Comparison of ENCODE assay signal across 8 mouse cellular contexts in genomic region chr2:162853576-162853975, GRCm38 (mm10).
DNase-seq lines count a peak whose midpoint lies in the region; ATAC-seq lines count a peak whose summit lies in the region.
"Had no signal": no experiment of that assay in that cellular context is flagged by ENCODE, and none has a peak within 500 bp of the region (broad histone marks: within the 10 kb centered on the region; RNA-seq: fewer than 3 reads in every experiment).

No protein-coding gene starts in this region.

- H3K27ac ChIP-seq in neural tube, embryonic 15.5 days (replicated peaks), result no peak overlapping the region
- H3K27ac ChIP-seq: lung, embryonic 15.5 days had no signal

- no peaks in the 10 kb centered on the region for H3K9me3 ChIP-seq in neural tube, embryonic 15.5 days (replicated peaks)
- H3K9me3 ChIP-seq: lung, embryonic 15.5 days had no signal

- H3K36me3 ChIP-seq in neural tube, embryonic 15.5 days, result no peaks in the 10 kb centered on the region
- H3K36me3 ChIP-seq: lung, embryonic 15.5 days had no signal

- peak; percentile 3 to 6 for DNase-seq in lung, adult 18-20 months
- DNase-seq in lung, postnatal 14 days, result no peak
- DNase-seq in cerebellum, adult 8-10 months, result peak; percentile 88
- DNase-seq in heart, adult 9 months (ENCODE audit: low spot score in 2 of 2), result peak; percentile 61 to 77
- DNase-seq in left cerebral cortex, postnatal 14 days (ENCODE audit: low spot score in 2 of 2), result peak; percentile 28 to 38
- DNase-seq in thymus, postnatal 10 days (ENCODE audit: low spot score in 2 of 2), result no peak

- no peaks in the 10 kb centered on the region for H3K4me1 ChIP-seq in neural tube, embryonic 15.5 days
- H3K4me1 ChIP-seq: lung, embryonic 15.5 days had no signal

- H3K4me2 ChIP-seq in neural tube, embryonic 15.5 days, result no peak overlapping the region
- H3K4me2 ChIP-seq: lung, embryonic 15.5 days had no signal

- H3K9ac ChIP-seq in neural tube, embryonic 15.5 days (replicated peaks), result no peak overlapping the region
- H3K9ac ChIP-seq: lung, embryonic 15.5 days had no signal

- no peak overlapping the region for H3K4me3 ChIP-seq in neural tube, embryonic 15.5 days (replicated peaks)
- H3K4me3 ChIP-seq: lung, embryonic 15.5 days had no signal

- ATAC-seq in neural tube, embryonic 15.5 days (ENCODE audit: low FRiP score), result no peak

- intact Hi-C loops in left cerebral cortex, postnatal 14 days (cut with DNase I), result no loop called here

- 67% methylated on average over 7 of the region's 7 CpGs for WGBS in neural tube, embryonic 15.5 days

- H3K27me3 ChIP-seq in neural tube, embryonic 15.5 days (replicated peaks), result no peaks in the 10 kb centered on the region
- H3K27me3 ChIP-seq: lung, embryonic 15.5 days had no signal

Comparison
In these comparisons a context has a peak if more than half of its experiments do, and no peak if none do; other contexts are left out.
1. DNase-seq: peak in lung, adult 18-20 months (2 of 2), cerebellum, adult 8-10 months (single experiment), heart, adult 9 months (2 of 2) and left cerebral cortex, postnatal 14 days (2 of 2); none in lung, postnatal 14 days (single experiment) and thymus, postnatal 10 days (0 of 2).